Mouse (Mus musculus): ENCODE data around the gene Adrm1. TPM values are rescaled to one million over a fixed set of nuclear protein-coding genes. Genes with fewer than 3 reads are reported as not detected.
"Not testable (repeated sequence)": the region's sequence is repeated elsewhere in the genome, so short reads cannot be mapped to it uniquely, and the experiment has no call there.

Gene Adrm1
- total and polyA plus RNA-seq, 2 experiments = 30.7 to 107 TPM

DNA sequence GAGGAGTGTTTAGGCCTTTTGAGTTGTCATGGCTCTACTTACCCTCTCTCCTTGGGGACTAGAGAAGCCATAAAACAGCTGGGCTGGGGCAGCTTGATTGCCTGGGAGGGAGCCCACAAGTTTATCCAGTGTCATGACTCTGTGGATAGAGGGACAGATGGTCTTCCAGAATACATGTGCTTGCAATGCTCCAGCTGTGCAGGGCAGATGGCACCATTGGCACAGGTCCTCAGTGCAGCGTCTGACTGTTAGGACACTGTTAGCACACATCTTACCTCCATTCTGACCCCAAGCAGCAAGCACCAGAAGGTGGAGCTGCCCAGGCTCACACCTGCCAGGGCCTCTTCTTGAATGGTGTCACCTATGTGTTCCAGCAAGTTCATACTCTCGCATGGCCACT lies 5.4 kb upstream of the Adrm1 start:
- H3K36me3 ChIP-seq (ENCODE audit: control insufficient read depth, insufficient read depth, low read length) = peaks cover 22% of the 10 kb centered on the region
- no peak for TF ChIP-seq CTCF (IDR thresholded peaks at IDR 0.05; ENCODE audit: low read depth, low read length)
- no peak for TF ChIP-seq POLR2A (IDR thresholded peaks at IDR 0.05; ENCODE audit: extremely low read depth, insufficient read depth, low read length)
- DNase-seq (ENCODE audit: extremely low read depth, low read depth, low spot score) = no peak
- H3K9ac ChIP-seq (ENCODE audit: low read depth, low read length) = no peak overlapping the region
- H3K79me2 ChIP-seq (ENCODE audit: control insufficient read depth, insufficient read depth, low read length) = no peaks in the 10 kb centered on the region
- no peak overlapping the region for H3K4me3 ChIP-seq (ENCODE audit: insufficient read depth, low read depth, low read length)
- H3K27ac ChIP-seq (replicated peaks; ENCODE audit: insufficient read depth, low read depth, low read length) = no peak overlapping the region
- H3K27me3 ChIP-seq (ENCODE audit: control insufficient read depth, insufficient read depth, low read length) = no peaks in the 10 kb centered on the region
- 89% methylated on average over 2 of the region's 2 CpGs for WGBS
- peaks cover 6% of the 10 kb centered on the region; the same call in 1 of the 2 replicates for H3K4me1 ChIP-seq (ENCODE audit: control insufficient read depth, insufficient read depth, low read length)

- Histone ChIP-seq H3K36me3 (ENCODE audit: control insufficient read depth, insufficient read depth, low read length) (peaks cover 14% of the 10 kb centered on the region), H3K9ac (ENCODE audit: low read depth, low read length) (no peak overlapping the region), H3K27ac (replicated peaks; ENCODE audit: insufficient read depth, low read depth, low read length) (no peak overlapping the region), H3K79me2 (ENCODE audit: control insufficient read depth, insufficient read depth, low read length) (peaks cover 4% of the 10 kb centered on the region), H3K4me1 (ENCODE audit: control insufficient read depth, insufficient read depth, low read length) (peaks cover 8% of the 10 kb centered on the region; the same call in 1 of the 2 replicates), H3K27me3 (ENCODE audit: control insufficient read depth, insufficient read depth, low read length) (no peaks in the 10 kb centered on the region), H3K4me3 (ENCODE audit: insufficient read depth, low read depth, low read length) (no peak overlapping the region)
- WGBS = 89% methylated on average over 2 of the region's 2 CpGs
- TF ChIP-seq CTCF (IDR thresholded peaks at IDR 0.05; ENCODE audit: low read depth, low read length) (no peak), POLR2A (IDR thresholded peaks at IDR 0.05; ENCODE audit: extremely low read depth, insufficient read depth, low read length) (no peak)
- no peak for DNase-seq (ENCODE audit: extremely low read depth, low read depth, low spot score)
Measured at GRCm38 (mm10) chr2:180166869-180167268, 4.4 kb upstream of the Adrm1 start.

- Histone ChIP-seq H3K9ac (ENCODE audit: low read depth, low read length) (no peak overlapping the region), H3K4me1 (ENCODE audit: control insufficient read depth, insufficient read depth, low read length) (peaks cover 20% of the 10 kb centered on the region), H3K27me3 (ENCODE audit: control insufficient read depth, insufficient read depth, low read length) (no peaks in the 10 kb centered on the region), H3K36me3 (ENCODE audit: control insufficient read depth, insufficient read depth, low read length) (peaks cover 5% of the 10 kb centered on the region; the same call in 1 of the 2 replicates), H3K4me3 (ENCODE audit: insufficient read depth, low read depth, low read length) (no peak overlapping the region), H3K79me2 (ENCODE audit: control insufficient read depth, insufficient read depth, low read length) (peaks cover 12% of the 10 kb centered on the region), H3K27ac (replicated peaks; ENCODE audit: insufficient read depth, low read depth, low read length) (peak overlapping the region; percentile 16)
- 68% methylated on average over 11 of the region's 11 CpGs for WGBS
- DNase-seq (ENCODE audit: extremely low read depth, low read depth, low spot score) = peak; percentile 76
- TF ChIP-seq CTCF (IDR thresholded peaks at IDR 0.05; ENCODE audit: low read depth, low read length) = no peak
- no peak for TF ChIP-seq POLR2A (IDR thresholded peaks at IDR 0.05; ENCODE audit: extremely low read depth, insufficient read depth, low read length)
Measured at GRCm38 (mm10) chr2:180170151-180170805, 1.0 kb upstream of the Adrm1 start.

GRCm38 (mm10) chr2:180171522-180172070 lies 311 bp downstream of the Adrm1 start:
- Histone ChIP-seq H3K36me3 (ENCODE audit: control insufficient read depth, insufficient read depth, low read length) (peaks cover 5% of the 10 kb centered on the region; the same call in 1 of the 2 replicates), H3K9ac (ENCODE audit: low read depth, low read length) (peak overlapping the region; percentile 99), H3K27ac (replicated peaks; ENCODE audit: insufficient read depth, low read depth, low read length) (peak overlapping the region; percentile 86), H3K79me2 (ENCODE audit: control insufficient read depth, insufficient read depth, low read length) (peaks cover 12% of the 10 kb centered on the region), H3K4me3 (ENCODE audit: insufficient read depth, low read depth, low read length) (peak overlapping the region; percentile 91), H3K4me1 (ENCODE audit: control insufficient read depth, insufficient read depth, low read length) (peaks cover 20% of the 10 kb centered on the region), H3K27me3 (ENCODE audit: control insufficient read depth, insufficient read depth, low read length) (no peaks in the 10 kb centered on the region)
- WGBS = 1% methylated on average over 71 of the region's 80 CpGs
- no peak for DNase-seq (ENCODE audit: extremely low read depth, low read depth, low spot score)
- TF ChIP-seq CTCF (IDR thresholded peaks at IDR 0.05; ENCODE audit: low read depth, low read length) = no peak
- peak; percentile 77; the same call in 1 of the 2 replicates for TF ChIP-seq POLR2A (IDR thresholded peaks at IDR 0.05; ENCODE audit: extremely low read depth, insufficient read depth, low read length)

- H3K27ac ChIP-seq (replicated peaks; ENCODE audit: insufficient read depth, low read depth, low read length) = no peak overlapping the region; the same call in 1 of the 2 replicates
- TF ChIP-seq POLR2A (IDR thresholded peaks at IDR 0.05; ENCODE audit: extremely low read depth, insufficient read depth, low read length) (no peak), CTCF (IDR thresholded peaks at IDR 0.05; ENCODE audit: low read depth, low read length) (no peak)
- H3K4me1 ChIP-seq (ENCODE audit: control insufficient read depth, insufficient read depth, low read length) = peaks cover 20% of the 10 kb centered on the region
- H3K4me3 ChIP-seq (ENCODE audit: insufficient read depth, low read depth, low read length) = peak overlapping the region; percentile 91
- under 1% methylated on average over 9 of the region's 9 CpGs for WGBS
- H3K36me3 ChIP-seq (ENCODE audit: control insufficient read depth, insufficient read depth, low read length) = peaks cover 5% of the 10 kb centered on the region; the same call in 1 of the 2 replicates
- peak overlapping the region; percentile 93 for H3K9ac ChIP-seq (ENCODE audit: low read depth, low read length)
- H3K79me2 ChIP-seq (ENCODE audit: control insufficient read depth, insufficient read depth, low read length) = peaks cover 12% of the 10 kb centered on the region
- DNase-seq (ENCODE audit: extremely low read depth, low read depth, low spot score) = no peak
- H3K27me3 ChIP-seq (ENCODE audit: control insufficient read depth, insufficient read depth, low read length) = no peaks in the 10 kb centered on the region
Measured at GRCm38 (mm10) chr2:180172152-180172551, 867 bp downstream of the Adrm1 start.

DNA sequence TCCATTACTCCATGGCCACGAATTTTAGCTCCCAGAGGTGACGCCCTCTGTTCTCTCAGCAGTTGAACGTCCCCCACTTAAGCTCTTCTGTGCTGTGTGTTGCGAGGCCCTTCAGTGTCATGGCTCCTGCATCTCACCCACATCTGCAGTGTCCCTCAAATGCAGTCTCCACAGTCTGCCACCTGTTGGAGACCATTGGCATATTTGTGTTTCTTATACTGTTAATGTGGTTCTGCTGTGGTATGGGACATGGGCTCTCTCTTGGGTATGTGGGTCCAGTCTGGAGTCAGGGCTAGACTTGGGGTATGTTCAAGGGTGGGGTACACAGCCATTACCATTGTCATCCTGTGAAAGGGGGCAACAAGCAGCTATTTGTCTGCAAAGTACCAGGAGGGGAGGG lies 1.9 kb downstream of the Adrm1 start:
- DNase-seq (ENCODE audit: extremely low read depth, low read depth, low spot score) = no peak
- H3K4me3 ChIP-seq (ENCODE audit: insufficient read depth, low read depth, low read length) = no peak overlapping the region
- no peak overlapping the region for H3K9ac ChIP-seq (ENCODE audit: low read depth, low read length)
- peaks cover 12% of the 10 kb centered on the region for H3K79me2 ChIP-seq (ENCODE audit: control insufficient read depth, insufficient read depth, low read length)
- TF ChIP-seq CTCF (IDR thresholded peaks at IDR 0.05; ENCODE audit: low read depth, low read length) (no peak), POLR2A (IDR thresholded peaks at IDR 0.05; ENCODE audit: extremely low read depth, insufficient read depth, low read length) (no peak)
- H3K27ac ChIP-seq (replicated peaks; ENCODE audit: insufficient read depth, low read depth, low read length) = no peak overlapping the region
- 67% methylated on average over 4 of the region's 4 CpGs for WGBS
- H3K4me1 ChIP-seq (ENCODE audit: control insufficient read depth, insufficient read depth, low read length) = peaks cover 20% of the 10 kb centered on the region
- H3K36me3 ChIP-seq (ENCODE audit: control insufficient read depth, insufficient read depth, low read length) = peaks cover 5% of the 10 kb centered on the region; the same call in 1 of the 2 replicates
- H3K27me3 ChIP-seq (ENCODE audit: control insufficient read depth, insufficient read depth, low read length) = no peaks in the 10 kb centered on the region

- Histone ChIP-seq H3K79me2 (ENCODE audit: control insufficient read depth, insufficient read depth, low read length) (peaks cover 12% of the 10 kb centered on the region), H3K4me1 (ENCODE audit: control insufficient read depth, insufficient read depth, low read length) (peaks cover 20% of the 10 kb centered on the region)
- not testable (repeated sequence) for DNase-seq (ENCODE audit: extremely low read depth, low read depth, low spot score); H3K4me3 ChIP-seq (ENCODE audit: insufficient read depth, low read depth, low read length); H3K27ac ChIP-seq (replicated peaks; ENCODE audit: insufficient read depth, low read depth, low read length); H3K36me3 ChIP-seq (ENCODE audit: control insufficient read depth, insufficient read depth, low read length); H3K9ac ChIP-seq (ENCODE audit: low read depth, low read length); H3K27me3 ChIP-seq (ENCODE audit: control insufficient read depth, insufficient read depth, low read length)
- 63% methylated on average over 8 of the region's 8 CpGs for WGBS
Measured at GRCm38 (mm10) chr2:180173711-180174110, 2.4 kb downstream of the Adrm1 start.

All from liver, adult 2 months (tissue).